Mouse (Mus musculus) forebrain, embryonic 14.5 days (tissue): ENCODE data around the gene Sox5. TPM values are rescaled to one million over a fixed set of nuclear protein-coding genes. Genes with fewer than 3 reads are reported as not detected.

Source experiments
- ATAC-seq: fragments of 200-750 bp; cut with Nextera tagmentation; 2 replicates; pipeline ENCODE4 v1.8.0; 2017; ENCODE audit warnings: mild to moderate bottlenecking, moderate library complexity
- DNase-seq: peaks from one replicate; pipeline ENCODE4 v3.0.0-alpha.2; 2015; ENCODE audit warnings: low spot score
- H3K27ac ChIP-seq: fragments of 300-500 bp; sonication (generic); 2 replicates; pipeline ENCODE4 v1.5.1; 2014; ENCODE audit warnings: low read depth, mild to moderate bottlenecking, control low read depth, low read length, moderate library complexity
- H3K27me3 ChIP-seq: fragments of 300-500 bp; sonication (generic); replicated peaks from 2 replicates; pipeline ENCODE4 v1.6.1; 2014; ENCODE audit warnings: low read length, control low read depth, mixed read lengths; ENCODE audit not compliant: control insufficient read depth, insufficient read depth
- H3K36me3 ChIP-seq: fragments of 300-500 bp; sonication (generic); 2 replicates; pipeline ENCODE4 v1.6.1; 2014; ENCODE audit warnings: low read length, control low read depth; ENCODE audit not compliant: control insufficient read depth, insufficient read depth
- H3K4me1 ChIP-seq: fragments of 300-500 bp; sonication (generic); 2 replicates; pipeline ENCODE4 v1.6.1; 2014; ENCODE audit warnings: antibody characterized with exemption, low read length, control low read depth; ENCODE audit not compliant: control insufficient read depth, insufficient read depth
- H3K4me2 ChIP-seq: fragments of 300-500 bp; sonication (generic); 2 replicates; pipeline ENCODE4 v1.6.1; 2014; ENCODE audit warnings: mild to moderate bottlenecking, control low read depth, low read length
- H3K4me3 ChIP-seq: fragments of 300-500 bp; sonication (generic); 2 replicates; pipeline ENCODE4 v1.5.1; 2014; ENCODE audit warnings: low read depth, low read length, control low read depth
- H3K9ac ChIP-seq: fragments of 300-500 bp; sonication (generic); 2 replicates; pipeline ENCODE4 v1.6.1; 2014; ENCODE audit warnings: mild to moderate bottlenecking, low read length, control low read depth, moderate library complexity
- H3K9me3 ChIP-seq: fragments of 300-500 bp; sonication (generic); replicated peaks from 2 replicates; pipeline ENCODE4 v1.6.1; 2016; ENCODE audit warnings: low read length, control low read depth, mixed read lengths; ENCODE audit not compliant: control insufficient read depth
- WGBS: fragments of 180-500 bp; shearing (Covaris S2); extraction: QIAGEN DNeasy Blood & Tissue Kit; methylation state at CpG from one replicate; pipeline ENCODE4 v1.1.7; 2014; 5-methylcytosine and 5-hydroxymethylcytosine counted together
- polyA plus RNA-seq: library from polyadenylated mRNA; unstranded; fragments of >200 nt; fragmentation: Nextera tagmentation; extraction: Ambion mirVana; gene quantifications from 2 replicates; pipeline ENCODE4 v1.2.1, GENCODE M21; 2014

Sox5 gene
- polyA plus RNA-seq, 1 experiment from 2014 or later = 115 TPM

DNA sequence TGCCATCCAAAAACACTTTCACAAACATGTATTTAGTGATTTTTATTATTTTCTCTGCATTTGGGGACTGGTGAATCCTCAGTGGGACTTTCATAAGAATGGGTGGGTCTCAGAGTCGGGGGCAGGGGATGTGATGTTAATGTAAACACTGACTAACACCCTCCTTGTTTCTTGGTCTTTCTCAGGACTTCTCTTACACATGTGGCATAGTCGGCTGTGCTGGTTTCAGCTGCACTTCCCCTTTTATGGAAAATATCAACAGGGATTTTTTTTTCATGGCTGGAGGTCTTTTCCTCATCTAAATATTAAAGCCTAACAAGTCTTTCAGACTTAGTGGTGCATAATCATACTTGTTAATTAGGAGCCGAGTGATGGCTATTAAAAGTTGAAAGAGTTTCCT, 39.2 kb downstream of the Sox5 start:
- Histone ChIP-seq H3K4me2 (no peak overlapping the region), H3K27me3 (no peaks in the 10 kb centered on the region), H3K4me3 (no peak overlapping the region), H3K9me3 (no peaks in the 10 kb centered on the region), H3K9ac (no peak overlapping the region), H3K4me1 (no peaks in the 10 kb centered on the region), H3K27ac (no peak overlapping the region), H3K36me3 (no peaks in the 10 kb centered on the region)
- 22% methylated on average over 3 of the region's 3 CpGs for WGBS
- no peak for ATAC-seq
- no peak for DNase-seq

DNA sequence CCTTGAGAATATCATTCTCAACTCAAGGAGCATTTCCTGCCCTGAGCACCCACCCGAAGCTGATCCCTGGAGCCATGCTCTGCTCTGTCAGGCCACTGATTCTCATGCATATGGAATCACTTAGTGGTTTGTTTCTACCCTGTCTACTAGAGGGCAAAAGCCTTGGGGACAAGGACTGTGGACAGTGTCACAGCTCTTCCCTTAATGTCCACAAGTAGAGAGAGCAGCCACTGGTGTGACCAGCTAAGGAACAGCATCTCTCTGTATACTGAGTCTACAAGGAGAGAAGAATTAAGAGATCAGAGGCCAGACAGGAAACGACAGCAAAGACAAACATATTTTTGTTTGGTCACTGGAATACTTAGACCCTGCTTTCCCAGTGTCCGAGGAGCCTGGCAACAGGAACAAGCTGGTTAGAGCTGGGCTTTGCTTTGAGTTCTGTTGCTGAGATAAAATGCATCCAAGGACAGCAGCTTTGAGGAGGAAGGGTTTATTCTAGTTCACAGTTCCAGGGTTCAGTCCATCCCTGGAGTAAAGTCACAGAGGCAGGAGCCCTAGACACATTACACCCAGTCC, 40.6 kb downstream of the Sox5 start:
- no peak for ATAC-seq

DNA sequence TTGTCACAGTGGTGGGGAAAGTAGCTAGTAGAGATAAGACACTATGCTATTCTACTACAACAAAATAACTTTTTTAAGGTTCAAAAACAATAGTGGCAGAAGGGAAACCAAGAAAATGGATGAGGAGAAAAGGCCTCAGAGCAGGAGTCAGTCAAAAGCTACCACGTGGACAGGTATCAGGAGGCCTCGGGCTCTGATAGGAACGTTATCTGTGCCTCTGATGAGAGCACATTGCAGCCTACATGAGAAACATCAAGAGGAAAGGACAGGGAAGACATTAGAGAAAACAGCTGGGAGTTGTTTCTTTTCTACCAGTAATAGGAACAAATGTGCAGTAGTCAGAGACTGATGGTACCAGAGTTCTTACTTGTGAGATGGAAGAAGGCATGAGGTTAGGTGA, 41.4 kb downstream of the Sox5 start:
- no peaks in the 10 kb centered on the region for H3K36me3 ChIP-seq
- H3K4me2 ChIP-seq = no peak overlapping the region
- no peak overlapping the region for H3K27ac ChIP-seq
- H3K9ac ChIP-seq = no peak overlapping the region
- H3K4me1 ChIP-seq = no peaks in the 10 kb centered on the region
- H3K9me3 ChIP-seq = no peaks in the 10 kb centered on the region
- ATAC-seq (no peak), DNase-seq (no peak)
- no peak overlapping the region for H3K4me3 ChIP-seq
- 90% methylated on average over 3 of the region's 3 CpGs for WGBS
- no peaks in the 10 kb centered on the region for H3K27me3 ChIP-seq

More for the DNA sequence above, 40.6 kb downstream of the Sox5 start:
- Histone ChIP-seq H3K9me3 (no peaks in the 10 kb centered on the region), H3K36me3 (no peaks in the 10 kb centered on the region), H3K27ac (no peak overlapping the region), H3K4me3 (no peak overlapping the region), H3K4me2 (no peak overlapping the region), H3K27me3 (no peaks in the 10 kb centered on the region), H3K9ac (no peak overlapping the region), H3K4me1 (no peaks in the 10 kb centered on the region)
- no peak for DNase-seq
- 81% methylated on average over 3 of the region's 3 CpGs for WGBS

DNA sequence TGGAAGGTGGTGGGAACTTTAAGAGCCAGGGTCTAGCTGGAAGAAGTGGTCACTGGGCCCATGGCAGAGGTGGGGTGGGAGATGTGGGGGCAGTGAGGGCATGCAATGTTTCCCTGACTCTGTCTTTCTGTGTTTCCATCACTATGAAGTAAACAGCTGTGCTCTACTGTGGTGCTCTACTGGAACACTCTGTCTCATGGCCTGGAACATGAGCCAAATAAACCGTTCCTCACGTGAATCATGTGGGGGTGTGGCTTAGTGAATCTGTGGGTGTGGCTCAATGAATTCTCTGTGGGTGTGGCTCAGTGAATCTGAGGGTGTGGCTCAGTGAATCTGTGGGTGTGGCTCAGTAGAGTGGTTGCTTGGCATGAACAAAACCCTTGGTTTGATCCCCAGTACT, 42.0 kb downstream of the Sox5 start:
- Histone ChIP-seq H3K27me3 (no peaks in the 10 kb centered on the region), H3K4me2 (no peak overlapping the region), H3K4me1 (no peaks in the 10 kb centered on the region), H3K36me3 (no peaks in the 10 kb centered on the region), H3K27ac (no peak overlapping the region), H3K9ac (no peak overlapping the region), H3K9me3 (no peaks in the 10 kb centered on the region), H3K4me3 (no peak overlapping the region)
- ATAC-seq = no peak
- 95% methylated on average over 2 of the region's 2 CpGs for WGBS
- no peak for DNase-seq

DNA sequence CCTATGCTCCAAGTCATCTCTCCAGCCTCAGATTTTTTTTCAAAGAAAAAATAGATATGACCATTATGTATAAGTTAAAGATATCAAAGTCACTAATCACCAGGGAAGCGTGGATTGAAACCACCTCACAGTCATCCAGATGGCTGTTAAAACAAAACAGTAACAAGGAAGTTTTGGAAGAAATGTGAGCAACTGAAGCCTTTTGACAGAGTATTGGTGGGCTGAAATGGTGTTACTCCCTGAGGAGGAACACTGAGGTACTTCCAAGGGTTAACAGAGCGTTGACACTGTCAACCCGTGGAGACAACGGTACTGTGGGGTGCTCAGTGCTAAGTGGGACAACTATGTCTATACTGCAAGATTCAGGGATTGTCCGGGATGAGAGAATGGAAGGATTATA, 44.0 kb downstream of the Sox5 start:
- Histone ChIP-seq H3K27ac (no peak overlapping the region), H3K9ac (no peak overlapping the region), H3K4me2 (no peak overlapping the region), H3K36me3 (no peaks in the 10 kb centered on the region), H3K27me3 (no peaks in the 10 kb centered on the region), H3K4me3 (no peak overlapping the region), H3K4me1 (no peaks in the 10 kb centered on the region), H3K9me3 (no peaks in the 10 kb centered on the region)
- DNase-seq (no peak), ATAC-seq (no peak)
- 88% methylated on average over 5 of the region's 5 CpGs for WGBS

DNA sequence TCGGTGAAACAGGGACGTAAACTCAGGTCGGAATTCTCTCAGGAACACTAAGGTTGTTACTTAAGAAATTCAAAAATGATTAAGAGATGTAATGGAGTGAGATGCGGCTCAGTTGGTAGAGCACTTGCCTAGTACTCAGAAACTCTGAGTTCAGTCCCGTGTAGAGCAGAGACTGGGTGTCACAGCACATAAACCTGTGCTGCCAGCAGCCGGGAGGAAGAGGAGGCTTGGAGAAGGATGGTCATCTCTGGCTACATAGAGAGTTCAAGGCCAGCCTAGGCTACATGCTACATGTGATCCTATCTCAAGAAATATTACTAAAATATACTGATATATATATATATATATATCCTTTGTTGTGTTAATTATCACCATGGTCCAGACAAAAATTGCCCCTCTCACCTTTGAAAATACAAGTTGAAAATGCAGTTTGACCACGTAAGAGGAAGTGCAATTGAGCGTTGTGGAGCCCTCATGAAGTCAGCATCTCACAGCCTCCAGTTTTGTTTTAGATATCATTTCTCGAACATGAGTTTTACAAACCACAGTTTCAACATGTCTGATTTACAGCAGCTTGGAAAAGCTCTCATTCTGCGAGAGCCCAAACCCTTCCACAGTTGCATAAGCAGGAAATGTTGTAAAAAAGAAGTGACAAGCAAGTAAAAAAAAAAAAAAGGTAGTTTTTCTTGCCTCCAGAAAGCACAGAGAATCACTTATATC, 50.4 kb downstream of the Sox5 start:
- Histone ChIP-seq H3K27ac (no peak overlapping the region), H3K9ac (no peak overlapping the region), H3K4me3 (no peak overlapping the region), H3K9me3 (no peaks in the 10 kb centered on the region), H3K27me3 (no peaks in the 10 kb centered on the region), H3K36me3 (no peaks in the 10 kb centered on the region), H3K4me2 (no peak overlapping the region), H3K4me1 (no peaks in the 10 kb centered on the region)
- peak; percentile 41 for DNase-seq
- 91% methylated on average over 10 of the region's 10 CpGs for WGBS
- no peak for ATAC-seq

DNA sequence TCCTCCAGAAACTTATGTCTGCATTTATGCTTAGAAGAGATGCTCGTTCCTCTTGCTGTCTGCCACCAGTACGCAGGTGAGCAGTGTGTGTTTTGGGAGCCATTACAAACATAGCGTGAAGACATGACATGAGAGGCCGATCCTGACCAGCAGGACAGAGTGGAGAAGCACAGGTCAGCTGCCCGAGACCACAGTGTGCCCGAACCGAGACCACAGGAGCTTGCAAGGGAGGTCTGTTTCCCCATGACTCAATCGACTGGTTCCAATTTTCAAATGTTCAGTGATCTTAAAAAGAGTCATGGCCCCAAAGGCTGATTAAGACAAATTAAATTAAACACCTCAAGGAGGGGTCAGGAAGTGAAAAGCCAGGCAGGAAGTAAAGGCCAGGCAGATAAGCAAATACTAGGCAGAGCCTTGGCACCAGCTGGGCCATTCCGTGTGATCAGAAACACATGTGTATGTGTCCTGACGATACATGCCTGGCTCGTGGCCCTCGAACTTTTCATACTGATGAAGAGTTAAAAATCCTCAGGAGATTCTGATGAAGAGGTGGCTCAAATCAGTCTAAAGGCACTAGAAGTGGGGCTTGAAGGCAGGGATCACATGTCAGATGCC, 58.1 kb downstream of the Sox5 start:
- Histone ChIP-seq H3K9ac (no peak overlapping the region), H3K4me1 (no peaks in the 10 kb centered on the region), H3K4me3 (no peak overlapping the region), H3K9me3 (no peaks in the 10 kb centered on the region), H3K27ac (no peak overlapping the region), H3K36me3 (no peaks in the 10 kb centered on the region), H3K27me3 (no peaks in the 10 kb centered on the region), H3K4me2 (no peak overlapping the region)
- 92% methylated on average over 12 of the region's 12 CpGs for WGBS
- ATAC-seq (no peak), DNase-seq (no peak)

DNA sequence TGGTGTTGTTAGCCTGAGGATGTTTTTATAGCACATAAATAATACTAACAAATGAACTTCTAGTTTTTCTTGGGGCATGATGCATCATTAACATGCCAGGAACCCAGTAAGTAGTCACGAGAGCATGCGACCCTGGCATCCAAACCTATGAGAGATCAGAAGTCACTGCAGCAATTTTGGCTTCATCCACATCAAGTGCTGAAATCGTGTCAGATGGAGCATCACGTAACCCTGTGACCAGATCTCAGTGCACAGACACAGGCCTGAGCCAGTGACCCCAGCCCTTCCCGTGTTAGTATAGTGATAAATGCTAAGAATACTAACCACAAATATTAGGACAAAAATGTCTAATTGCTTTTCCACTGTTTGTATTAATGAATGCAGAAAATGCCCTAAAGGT, 58.8 kb downstream of the Sox5 start:
- 92% methylated on average over 5 of the region's 5 CpGs for WGBS
- no peaks in the 10 kb centered on the region for H3K27me3 ChIP-seq
- no peak overlapping the region for H3K27ac ChIP-seq
- no peak overlapping the region for H3K4me3 ChIP-seq
- no peaks in the 10 kb centered on the region for H3K4me1 ChIP-seq
- no peaks in the 10 kb centered on the region for H3K36me3 ChIP-seq
- DNase-seq (no peak), ATAC-seq (no peak)
- no peaks in the 10 kb centered on the region for H3K9me3 ChIP-seq
- no peak overlapping the region for H3K9ac ChIP-seq
- no peak overlapping the region for H3K4me2 ChIP-seq

DNA sequence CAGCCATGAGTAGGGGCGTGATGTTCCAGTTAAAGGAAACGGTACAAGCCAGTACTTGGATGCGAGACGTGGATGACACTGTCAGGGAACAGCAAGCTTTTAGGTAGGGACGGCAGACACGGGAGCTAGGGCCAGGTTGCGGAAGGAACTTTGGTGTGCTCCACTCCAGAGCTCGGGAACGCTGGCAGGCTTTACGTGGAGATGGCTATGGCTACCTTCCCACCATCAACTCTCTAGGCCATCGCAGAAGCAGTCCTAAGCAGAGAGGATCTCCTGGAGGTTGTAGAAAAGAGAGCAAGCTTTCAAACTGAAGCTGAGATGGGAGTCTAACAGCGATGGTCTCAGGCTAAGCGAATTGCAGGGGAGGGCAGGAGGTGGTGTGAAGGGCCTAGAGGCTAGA, 60.9 kb downstream of the Sox5 start:
- no peak overlapping the region for H3K4me3 ChIP-seq
- H3K4me2 ChIP-seq = no peak overlapping the region
- 97% methylated on average over 13 of the region's 13 CpGs for WGBS
- H3K27me3 ChIP-seq = no peaks in the 10 kb centered on the region
- ATAC-seq (no peak), DNase-seq (no peak)
- no peaks in the 10 kb centered on the region for H3K9me3 ChIP-seq
- H3K9ac ChIP-seq = no peak overlapping the region
- no peak overlapping the region for H3K27ac ChIP-seq
- H3K4me1 ChIP-seq = no peaks in the 10 kb centered on the region
- H3K36me3 ChIP-seq = no peaks in the 10 kb centered on the region
